Mouse (Mus musculus): ENCODE data around the gene Dlg1.
A peak's percentile ranks its signal among the peaks of the same experiment; 100 is the strongest.
"Not testable (repeated sequence)": the region's sequence is repeated elsewhere in the genome, so short reads cannot be mapped to it uniquely, and the experiment has no call there.

The Dlg1 gene

DNA sequence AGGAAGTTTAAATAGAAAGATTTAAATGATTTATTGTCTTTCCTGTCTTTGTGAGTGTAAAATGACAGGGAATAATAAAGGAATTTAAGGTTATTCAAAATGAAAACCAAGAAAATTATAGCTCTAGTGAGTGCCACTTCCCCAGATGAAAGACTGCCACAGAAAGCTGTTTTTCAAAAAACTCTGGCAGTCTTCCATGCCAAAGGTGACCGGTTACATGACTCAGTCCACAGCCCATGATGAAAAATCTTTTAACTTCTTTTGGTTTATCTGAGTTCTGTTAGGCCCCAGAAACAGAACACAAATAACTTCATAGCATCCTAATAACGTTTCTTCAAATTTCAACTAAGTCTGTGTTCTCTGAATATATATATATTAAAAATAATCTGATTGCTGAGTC lies 7.7 kb upstream of the Dlg1 start:
- DNase-seq (ENCODE audit: low read depth, low spot score) = no peak

DNA sequence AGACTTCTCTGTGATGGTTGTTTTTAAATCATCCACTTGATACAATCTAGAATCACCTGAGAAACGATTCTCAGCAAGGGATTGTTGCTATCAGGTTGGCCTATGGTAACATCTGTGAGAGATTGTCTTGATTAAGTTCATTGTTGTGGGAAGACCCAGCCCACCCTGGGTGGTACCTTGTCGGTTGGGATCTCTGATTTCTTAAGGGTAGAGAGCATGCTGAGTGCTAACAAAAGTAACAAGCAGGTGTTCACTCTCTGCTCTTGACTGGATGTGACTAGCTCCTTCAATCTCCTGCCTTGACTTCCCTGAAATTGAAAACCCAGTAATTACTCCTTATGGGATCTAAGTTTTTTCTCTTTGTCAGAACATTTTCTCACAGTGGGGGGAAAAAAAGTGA lies 5.7 kb upstream of the Dlg1 start:
- peak; percentile 19 for DNase-seq (ENCODE audit: low read depth, low spot score)

DNA sequence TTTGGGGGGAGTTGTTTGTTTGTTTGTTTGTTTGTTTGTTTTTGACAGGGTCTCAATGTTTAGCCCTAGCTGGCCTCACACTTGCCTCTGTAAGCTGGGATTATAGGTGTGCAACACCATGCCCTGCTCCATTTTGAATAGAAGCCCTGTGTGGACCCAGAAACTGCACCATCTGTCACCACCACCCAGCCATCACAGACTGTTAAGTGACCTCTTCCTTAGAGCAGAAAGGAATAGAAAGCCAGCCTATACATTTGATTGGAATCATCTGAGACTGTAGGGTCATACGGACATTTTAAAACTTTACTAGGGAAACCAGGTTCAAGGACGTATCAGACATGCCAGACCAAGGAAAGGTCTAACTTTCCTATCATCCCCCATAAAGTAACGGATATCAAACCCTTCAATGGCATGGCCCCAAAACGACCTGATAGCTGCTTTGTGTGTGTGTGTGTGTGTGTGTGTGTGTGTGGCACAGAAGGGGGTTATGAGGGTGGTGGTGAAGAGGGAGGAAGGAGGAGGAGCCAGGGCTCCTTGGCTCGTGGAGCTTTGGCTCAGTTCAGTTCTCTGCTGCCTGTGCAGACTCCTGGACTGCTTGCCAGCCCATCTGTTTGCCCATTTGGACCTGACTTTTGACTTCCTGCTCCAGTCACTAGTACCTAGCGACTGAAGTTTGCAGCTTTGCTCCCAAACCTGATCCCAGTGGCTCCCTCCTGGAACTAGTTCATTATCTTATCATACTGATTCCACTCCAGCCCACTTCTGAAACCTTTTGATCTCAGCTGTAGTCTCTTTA lies 4.5 kb upstream of the Dlg1 start:
- no peak for DNase-seq (ENCODE audit: low read depth, low spot score)

DNA sequence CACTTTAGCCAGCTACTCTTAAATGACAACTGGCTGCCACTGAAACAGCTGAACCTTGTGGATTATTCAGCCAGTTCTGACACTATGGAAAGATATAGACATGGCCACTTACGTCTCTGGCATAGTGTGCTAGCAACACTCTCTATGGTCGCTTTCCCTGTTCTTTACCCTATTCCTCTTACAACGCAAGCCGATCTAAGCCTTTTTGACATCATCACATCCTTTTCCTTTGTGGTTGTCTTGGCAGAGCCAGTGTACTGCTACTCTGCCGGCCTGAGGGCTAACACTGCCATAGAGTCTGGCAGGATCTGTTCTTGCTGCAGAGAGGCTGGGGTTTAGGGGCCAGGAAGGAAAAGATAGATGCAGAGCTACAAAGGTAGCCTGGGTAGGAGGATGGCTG lies 3.8 kb upstream of the Dlg1 start:
- DNase-seq (ENCODE audit: low read depth, low spot score) = no peak

DNA sequence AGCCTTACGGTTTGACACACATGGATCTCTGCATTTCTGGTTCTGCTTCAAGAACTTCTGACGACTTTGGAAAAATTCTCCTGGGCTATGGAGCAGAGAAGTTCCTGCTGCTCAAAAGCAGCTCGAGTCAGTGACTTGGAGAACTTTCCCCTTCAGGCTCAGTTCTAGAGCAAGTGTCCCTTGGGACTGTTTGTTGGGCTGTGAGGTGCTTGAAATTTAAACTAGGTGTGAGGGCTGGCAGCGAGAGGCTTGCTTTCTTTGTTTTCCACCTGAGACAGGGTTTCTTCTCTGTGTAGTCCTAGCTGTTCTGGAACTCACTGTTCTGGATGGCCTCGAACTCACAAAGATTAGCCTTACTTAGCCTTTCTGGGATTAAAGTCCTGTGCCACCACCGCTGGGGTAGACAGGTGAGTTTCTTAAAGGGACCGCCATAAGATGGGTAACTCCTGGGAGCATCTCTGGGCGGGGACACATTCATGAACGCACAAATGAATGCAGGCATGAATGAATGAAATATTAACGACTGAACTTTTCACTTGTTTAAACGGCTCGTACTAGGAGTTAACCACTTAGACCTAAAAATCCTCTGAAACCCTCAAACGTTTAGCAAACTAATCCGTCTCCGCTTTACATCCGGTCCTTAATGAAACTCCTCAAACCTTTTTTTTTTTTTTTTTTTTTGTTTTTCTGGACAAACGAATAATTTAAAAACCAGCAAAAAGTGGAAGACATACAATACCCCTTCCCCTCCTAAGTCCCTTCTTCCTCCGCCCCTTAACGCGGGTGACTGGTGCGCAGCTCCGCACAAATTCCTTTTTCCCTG lies 476 bp upstream of the Dlg1 start:
- DNase-seq (ENCODE audit: low read depth, low spot score) = no peak

DNA sequence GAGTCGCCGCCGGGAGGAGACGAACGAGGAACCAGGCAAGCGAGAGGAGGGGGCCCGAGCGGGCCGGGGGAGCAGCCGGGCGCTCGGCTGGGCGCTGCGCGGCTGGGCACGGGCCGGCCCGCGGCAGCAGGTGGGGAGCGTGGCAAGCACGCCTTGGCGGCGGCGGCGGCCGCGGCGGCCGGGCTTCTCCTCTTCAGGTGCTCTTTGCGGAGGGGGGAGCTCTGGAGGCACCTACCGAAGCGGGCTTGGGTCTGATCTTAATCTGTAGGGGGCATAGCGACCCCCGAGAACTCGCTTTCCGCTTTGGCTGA lies 999 bp downstream of the Dlg1 start:
- DNase-seq (ENCODE audit: low read depth, low spot score) = no peak

DNA sequence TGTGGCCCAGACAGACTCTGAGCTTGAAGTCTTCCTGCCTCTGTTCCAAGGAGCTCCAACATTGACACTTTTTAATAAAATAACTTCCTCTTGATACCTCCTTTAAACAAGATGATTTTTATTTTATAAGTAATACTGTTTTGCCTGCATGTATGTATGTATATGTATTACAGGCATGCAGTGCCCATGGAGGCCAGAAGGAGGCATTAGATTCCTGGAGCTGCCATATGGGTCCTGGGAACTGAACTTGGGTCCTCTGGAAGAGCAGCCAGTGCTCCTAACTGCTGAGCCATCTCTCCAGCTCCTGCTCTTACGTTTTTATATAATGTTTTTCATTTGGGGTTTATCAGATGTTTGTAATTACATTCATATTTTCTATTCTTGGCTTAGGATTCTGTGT lies 9.0 kb downstream of the Dlg1 start:
- DNase-seq (ENCODE audit: low read depth, low spot score) = peak; percentile 44

DNA sequence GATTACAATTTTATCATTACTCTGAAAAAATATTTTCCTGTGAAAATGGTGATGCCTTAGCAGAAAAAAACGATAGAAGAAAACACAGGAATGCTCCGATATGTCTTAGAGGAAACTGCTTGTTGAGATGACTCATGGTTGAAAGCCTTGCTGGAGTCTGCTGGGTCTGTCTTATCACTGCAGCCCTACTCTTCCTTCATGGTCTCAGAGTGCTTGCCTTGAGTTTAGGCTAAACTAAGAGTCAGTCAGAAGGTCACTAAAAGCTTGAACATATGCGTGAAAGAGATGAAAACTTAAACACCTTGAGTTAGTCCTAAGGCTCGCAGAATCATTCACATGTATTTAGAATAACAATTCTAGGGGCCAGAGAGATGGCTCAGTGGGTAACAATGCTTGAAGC lies 14.2 kb downstream of the Dlg1 start:
- DNase-seq (ENCODE audit: low read depth, low spot score) = no peak

DNA sequence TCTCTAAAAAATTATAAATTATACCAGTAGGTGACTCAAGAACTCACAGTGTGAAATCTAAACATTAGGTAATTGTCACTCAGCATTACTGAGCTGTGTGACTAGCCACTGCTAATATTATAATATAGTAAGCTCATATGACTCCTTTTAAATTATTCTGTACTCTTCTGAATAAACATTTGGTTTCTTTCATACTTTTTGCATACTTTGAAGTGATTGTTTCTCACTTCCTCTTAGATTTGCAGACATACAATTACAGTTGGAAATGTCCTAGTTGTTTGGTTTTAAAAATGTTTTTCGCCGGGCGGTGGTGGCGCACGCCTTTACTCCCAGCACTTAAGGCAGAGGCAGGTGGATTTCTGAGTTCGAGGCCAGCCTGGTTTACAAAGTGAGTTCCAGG lies 19.0 kb downstream of the Dlg1 start:
- DNase-seq (ENCODE audit: low read depth, low spot score) = no peak

DNA sequence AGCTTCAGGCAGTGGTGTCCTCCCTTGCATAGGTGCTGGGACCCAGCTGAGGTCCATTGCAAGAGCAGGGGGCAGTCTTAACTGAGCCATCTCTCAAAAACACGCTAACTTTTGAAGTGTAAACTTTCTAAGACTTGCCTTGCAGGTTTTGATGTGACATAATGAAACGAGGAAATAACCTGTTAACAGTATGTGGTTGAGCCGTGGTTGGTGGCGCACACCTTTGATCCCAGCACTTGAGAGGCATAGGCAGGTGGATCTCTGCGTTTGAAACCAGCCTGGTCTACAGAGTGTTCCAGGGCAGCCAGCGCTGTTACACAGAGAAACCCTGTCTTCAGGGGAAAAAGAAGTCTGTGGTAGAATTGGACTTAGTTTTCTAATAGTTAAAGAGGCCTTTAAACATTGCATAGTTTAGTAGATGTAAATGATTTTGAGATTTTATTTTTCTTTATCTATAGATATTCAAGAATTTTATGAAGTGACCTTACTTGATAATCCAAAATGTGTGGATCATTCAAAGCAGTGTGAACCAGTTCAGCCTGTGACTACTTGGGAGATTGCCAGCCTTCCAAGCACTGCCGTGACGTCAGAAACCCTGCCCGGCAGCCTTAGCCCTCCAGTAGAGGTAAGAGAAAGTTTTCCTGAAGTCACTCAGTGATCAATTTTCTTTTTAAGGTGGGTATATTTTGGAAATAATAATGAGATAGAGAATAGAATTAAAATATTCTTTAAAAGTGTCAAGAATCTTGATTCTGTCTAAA lies 20.6 kb downstream of the Dlg1 start:
- no peak for DNase-seq (ENCODE audit: low read depth, low spot score)

DNA sequence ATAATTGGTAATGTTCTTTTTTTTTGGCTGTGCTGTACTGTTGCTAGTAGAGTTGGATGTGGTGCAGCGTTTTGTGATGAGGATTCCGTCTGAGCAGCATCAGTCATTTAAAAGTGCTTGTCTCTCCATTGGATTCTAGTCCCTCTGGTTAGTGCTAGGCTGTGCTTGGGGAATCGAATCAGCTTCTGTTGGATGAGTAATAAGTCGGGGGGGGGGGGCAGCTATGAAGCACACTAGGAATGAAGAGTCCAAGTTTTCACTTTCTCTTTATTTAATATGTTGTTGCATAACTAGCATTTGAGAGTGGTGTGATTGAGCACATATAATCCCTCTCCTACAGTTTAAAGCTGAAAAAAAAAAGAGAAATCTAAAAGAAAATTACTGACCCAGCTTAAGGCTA lies 21.5 kb downstream of the Dlg1 start:
- DNase-seq (ENCODE audit: low read depth, low spot score) = no peak

DNA sequence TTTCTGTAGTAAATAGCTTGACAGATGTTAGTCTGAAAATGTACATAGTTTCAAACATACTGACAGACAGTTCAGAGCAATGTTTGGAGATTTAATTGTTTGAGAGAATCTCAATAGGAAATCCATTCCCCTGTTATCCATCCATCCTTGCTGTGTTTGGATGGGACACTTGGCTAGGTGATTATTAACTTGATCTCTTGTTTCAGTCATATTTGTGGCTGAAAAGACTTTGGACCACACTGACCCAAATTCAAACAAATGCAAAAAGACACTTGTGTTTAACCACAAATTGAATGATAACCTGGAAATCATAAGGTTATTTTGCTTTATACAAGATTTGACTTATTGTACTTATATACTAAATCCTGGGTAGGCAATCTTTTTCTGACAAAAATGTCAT lies 24.5 kb downstream of the Dlg1 start:
- no peak for DNase-seq (ENCODE audit: low read depth, low spot score)

DNA sequence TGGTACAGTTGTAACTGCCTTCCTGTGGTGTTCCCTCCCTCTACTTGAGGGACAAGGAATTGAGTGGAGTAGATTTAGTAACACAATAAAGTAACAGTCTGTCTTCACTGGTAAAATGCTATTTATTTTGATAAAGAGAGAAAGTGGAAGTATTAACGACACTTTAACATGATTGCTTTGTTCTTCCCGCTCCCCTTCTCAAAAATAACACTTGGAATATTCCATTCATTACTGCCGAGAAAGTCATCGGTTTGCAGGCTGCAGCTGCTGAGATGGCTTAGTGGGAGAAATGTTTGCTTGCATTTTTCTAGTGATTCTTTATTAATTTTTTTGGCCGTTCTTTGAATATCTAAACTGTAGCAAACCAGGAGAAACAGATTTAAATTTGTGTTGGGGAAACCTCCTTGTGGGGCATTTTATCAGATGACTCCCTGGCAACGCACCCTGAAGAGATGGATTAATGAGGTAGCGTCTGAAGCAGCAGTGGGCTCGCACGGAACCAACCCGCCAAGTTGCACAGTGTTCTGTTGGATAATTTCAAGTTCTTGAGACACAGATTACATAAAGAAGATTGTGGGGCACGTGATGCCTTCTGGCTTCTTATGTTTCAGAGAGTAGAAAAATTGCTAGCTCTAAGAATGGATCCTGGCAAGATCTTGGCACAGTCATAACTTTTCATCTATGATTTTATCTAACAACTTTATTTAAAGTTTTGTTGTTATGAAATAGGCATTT lies 32.2 kb downstream of the Dlg1 start:
- DNase-seq (ENCODE audit: low read depth, low spot score) = no peak

DNA sequence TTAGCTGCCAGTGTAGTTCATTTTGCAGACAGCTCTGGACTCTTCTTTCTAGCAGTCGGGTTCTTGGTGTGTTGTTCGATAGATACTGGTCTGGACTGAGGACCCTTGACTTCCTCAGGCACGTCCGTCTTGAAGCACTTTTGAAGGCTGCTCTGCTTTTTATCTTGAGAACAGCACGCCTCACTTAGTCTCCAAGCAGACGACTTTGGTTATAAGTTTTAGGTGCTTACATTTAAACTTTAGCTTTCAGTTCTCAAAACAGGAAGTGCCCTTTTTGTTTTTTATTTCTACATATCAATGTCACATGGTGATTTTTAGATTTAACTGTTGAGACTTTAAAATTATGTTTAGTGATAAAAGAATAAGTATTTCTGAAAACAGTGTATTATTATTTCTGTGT lies 33.1 kb downstream of the Dlg1 start:
- no peak for DNase-seq (ENCODE audit: low read depth, low spot score)

DNA sequence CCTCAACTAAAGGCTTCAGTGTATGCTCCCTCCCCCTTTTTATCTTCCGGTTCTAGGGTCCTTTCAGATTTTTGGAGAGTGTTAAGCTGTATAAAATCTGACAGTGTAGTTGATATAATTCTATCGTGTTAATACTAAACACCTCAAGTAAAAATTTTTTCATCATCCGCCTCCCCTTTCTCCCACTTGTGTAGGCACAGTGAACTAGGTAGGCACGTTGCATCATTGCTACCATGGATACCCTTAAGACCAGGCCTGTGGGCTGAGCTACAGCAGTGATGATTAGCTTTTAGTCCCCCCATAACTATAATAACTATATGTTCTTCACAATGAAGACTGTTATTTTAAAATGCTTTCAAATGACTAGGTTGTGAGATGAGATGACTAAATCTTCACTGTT lies 34.1 kb downstream of the Dlg1 start:
- no peak for DNase-seq (ENCODE audit: low read depth, low spot score)

DNA sequence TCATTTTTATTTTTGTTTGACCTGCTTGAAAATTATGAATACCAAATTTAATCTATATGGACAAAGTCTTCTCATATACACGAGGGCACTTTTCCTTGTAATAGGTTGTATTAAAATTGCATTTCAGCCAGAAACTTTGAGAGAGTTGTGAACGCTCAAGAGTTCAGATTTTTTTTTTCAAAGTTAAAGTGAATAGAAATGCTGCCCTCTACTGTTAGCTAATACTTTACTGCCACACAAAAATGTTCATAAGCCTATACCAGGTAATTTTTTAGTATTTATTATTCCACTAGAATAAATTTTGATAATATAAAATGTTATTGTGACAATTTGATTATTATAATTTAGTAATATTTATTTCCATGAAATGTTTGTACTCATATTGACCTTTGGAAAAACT lies 42.0 kb downstream of the Dlg1 start:
- DNase-seq (ENCODE audit: low read depth, low spot score) = no peak

DNA sequence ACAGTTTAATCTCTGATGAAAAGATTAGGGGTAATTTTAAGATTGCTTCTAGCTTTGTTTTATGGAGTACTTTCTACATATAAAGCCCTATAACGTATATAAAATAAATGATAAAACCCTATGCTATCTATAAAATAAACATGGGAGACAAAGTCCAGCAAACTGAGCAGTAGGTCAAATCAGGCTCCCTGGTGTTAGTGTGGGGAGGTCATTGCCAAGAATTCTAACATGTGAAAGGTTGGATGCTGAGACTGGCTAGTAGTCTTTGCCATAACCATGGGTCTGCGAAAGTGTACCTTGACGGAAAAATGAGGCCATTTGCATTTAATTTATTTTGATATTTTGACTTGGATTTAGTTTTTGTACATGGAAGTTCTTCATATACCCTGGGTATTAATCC lies 42.7 kb downstream of the Dlg1 start:
- no peak for DNase-seq (ENCODE audit: low read depth, low spot score)

DNA sequence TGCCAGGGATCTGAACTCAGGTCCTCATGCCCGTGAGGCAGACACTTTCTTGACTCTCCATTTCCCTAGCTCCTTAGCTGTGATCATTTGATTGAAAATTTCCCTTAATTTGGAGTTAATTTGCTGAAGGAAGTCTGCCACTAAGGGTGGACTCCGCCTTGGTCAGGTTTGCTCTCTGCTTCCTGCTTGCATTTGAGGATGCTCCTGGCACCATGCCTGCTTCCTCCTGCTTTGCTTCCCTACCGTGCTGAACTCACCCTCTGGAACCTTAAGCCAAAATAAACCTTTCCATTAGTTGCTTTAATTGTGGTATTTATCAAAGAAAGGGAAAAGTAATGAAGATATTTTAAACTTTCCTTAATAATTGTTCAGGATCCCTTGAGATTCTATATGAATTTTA lies 44.1 kb downstream of the Dlg1 start:
- no peak for DNase-seq (ENCODE audit: low read depth, low spot score)

DNA sequence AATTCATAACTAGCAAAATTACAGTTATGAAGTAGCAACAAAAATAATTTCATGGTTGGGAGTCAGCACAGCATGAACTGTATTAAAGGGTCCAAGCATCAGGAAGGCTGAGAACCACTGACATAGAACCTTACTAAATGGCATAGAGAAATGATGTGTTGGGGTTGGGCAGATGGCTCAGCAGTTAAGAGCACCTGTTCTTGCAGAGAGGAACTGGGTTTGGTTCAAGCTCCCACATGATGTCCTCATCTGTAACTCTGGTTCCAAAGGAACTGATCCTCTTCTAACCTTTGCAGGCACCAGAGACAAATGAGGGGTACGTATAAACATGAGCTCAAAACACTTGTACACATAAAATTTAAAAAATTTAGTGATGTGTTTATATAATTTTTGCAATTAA lies 59.7 kb downstream of the Dlg1 start:
- no peak for DNase-seq (ENCODE audit: low read depth, low spot score)

DNA sequence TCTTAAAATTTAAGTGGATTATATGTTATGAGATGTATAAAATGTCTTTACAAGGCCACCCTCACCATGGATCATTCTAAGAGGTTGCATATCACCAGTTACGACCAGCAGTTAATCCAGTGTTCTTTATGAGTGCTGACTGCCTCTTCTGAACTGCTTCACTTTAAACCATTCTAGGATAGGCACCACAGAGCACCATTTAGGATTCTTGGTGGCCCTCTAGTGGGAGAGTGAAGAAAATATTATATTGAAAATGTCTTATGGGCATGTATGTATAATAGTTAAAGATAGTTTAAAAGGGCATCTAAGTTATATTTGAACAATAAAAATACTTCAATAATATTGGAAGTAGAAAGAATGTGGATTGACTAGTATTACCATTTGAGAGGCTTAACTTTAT lies 60.9 kb downstream of the Dlg1 start:
- DNase-seq (ENCODE audit: low read depth, low spot score) = peak; percentile 45

DNA sequence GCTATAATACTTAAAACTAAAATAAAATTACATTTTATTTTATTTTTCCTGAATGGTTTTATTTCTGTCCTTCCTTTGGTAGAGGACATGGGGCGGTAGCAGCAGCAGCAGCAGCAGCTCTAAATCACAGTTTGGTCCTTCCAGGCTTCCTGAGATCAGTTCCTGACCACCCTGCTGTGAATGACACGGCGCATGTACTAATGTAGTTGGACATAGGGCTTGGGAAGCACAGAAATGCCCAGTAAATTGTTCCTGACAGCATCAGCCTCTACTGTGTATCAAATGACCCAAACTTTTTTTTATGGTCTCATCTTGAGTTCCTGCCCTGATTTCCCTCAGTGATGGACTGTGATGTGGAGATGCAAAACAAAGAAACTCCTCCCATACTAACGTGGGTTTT lies 61.6 kb downstream of the Dlg1 start:
- no peak for DNase-seq (ENCODE audit: low read depth, low spot score)

DNA sequence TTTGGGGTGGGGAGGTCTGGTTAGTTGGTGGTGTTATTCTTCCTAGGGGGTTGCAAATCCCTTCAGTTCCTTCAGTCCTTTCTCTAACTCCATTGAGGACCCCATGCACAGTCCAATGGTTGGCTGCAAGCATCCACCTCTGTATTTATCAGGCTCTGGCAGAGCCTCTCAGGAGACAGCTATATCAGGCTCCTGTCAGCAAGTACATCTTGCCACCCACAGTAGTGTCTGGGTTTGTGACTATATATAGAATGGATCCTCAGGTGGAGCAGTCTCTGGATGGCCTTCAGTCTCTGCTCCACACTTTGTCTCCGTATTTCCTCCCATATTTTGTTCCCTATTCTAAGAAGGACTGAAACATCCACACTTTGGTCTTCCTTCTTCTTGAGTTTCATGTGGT lies 67.7 kb downstream of the Dlg1 start:
- not testable (repeated sequence) for DNase-seq (ENCODE audit: low read depth, low spot score)
